Mouse (Mus musculus) hindbrain, embryonic 10.5 days (tissue): ENCODE measurements at regions not wholly inside any gene's neighbourhood (a gene's known extent, or its start where the extent isn't known, plus 50 kb on each side); places are given as distances from the start of the nearest gene placed in this dataset.

ENCODE experiments used
- DNase-seq: peaks from one replicate; pipeline ENCODE4 v3.0.0-alpha.2; 2017; ENCODE audit warnings: low spot score
- H3K27ac ChIP-seq: fragments of 300-500 bp; sonication (generic); 2 replicates; pipeline ENCODE4 v1.5.1; 2016; ENCODE audit warnings: mild to moderate bottlenecking, moderate library complexity
- H3K27me3 ChIP-seq: fragments of 300-500 bp; sonication (generic); 2 replicates; pipeline ENCODE4 v1.6.1; 2016; ENCODE audit warnings: mild to moderate bottlenecking; ENCODE audit not compliant: poor library complexity, insufficient read depth, severe bottlenecking
- H3K36me3 ChIP-seq: fragments of 300-500 bp; sonication (generic); 2 replicates; pipeline ENCODE4 v1.6.1; 2016; ENCODE audit warnings: mild to moderate bottlenecking, moderate library complexity
- H3K4me1 ChIP-seq: fragments of 300-500 bp; sonication (generic); replicated peaks from 2 replicates; pipeline ENCODE4 v1.6.1; 2016; ENCODE audit warnings: mild to moderate bottlenecking
- H3K4me3 ChIP-seq: fragments of 300-500 bp; sonication (generic); 2 replicates; pipeline ENCODE4 v1.5.1; 2016; ENCODE audit warnings: mild to moderate bottlenecking, moderate library complexity
- H3K9me3 ChIP-seq: fragments of 300-500 bp; sonication (generic); 2 replicates; pipeline ENCODE4 v1.6.1; 2016; ENCODE audit warnings: mild to moderate bottlenecking, moderate library complexity
- whole genome bisulfite sequencing: fragments of 180-500 bp; shearing (Covaris S2); methylation state at CpG from one replicate; pipeline ENCODE4 v1.1.7; 2016; 5-methylcytosine and 5-hydroxymethylcytosine counted together

DNA sequence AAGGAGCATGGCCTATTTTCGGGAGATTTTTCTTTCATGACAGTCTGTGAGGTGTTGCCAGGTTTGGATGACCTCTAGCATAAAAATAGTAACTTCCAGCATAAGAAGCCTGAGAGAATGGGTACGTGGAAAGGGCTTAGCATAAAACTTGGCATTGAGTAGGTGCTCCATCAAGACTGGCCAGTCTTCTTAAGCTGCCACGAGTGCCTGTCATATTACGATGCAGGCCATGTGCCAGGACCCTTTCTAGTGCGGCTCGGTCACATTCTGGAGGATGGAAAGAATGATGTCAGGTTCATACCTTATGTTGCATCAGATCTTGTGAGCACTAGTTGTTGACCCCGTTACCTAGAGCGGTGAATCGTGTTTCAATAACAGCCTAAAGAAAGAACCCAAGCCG lies 311.0 kb downstream of the Ttll7 start:
- Histone ChIP-seq H3K27me3 (no peaks in the 10 kb centered on the region), H3K4me3 (no peak overlapping the region), H3K36me3 (no peaks in the 10 kb centered on the region), H3K4me1 (no peaks in the 10 kb centered on the region), H3K9me3 (no peaks in the 10 kb centered on the region), H3K27ac (no peak overlapping the region)
- WGBS, result 91% methylated on average over 10 of the region's 10 CpGs
- DNase-seq, result no peak

DNA sequence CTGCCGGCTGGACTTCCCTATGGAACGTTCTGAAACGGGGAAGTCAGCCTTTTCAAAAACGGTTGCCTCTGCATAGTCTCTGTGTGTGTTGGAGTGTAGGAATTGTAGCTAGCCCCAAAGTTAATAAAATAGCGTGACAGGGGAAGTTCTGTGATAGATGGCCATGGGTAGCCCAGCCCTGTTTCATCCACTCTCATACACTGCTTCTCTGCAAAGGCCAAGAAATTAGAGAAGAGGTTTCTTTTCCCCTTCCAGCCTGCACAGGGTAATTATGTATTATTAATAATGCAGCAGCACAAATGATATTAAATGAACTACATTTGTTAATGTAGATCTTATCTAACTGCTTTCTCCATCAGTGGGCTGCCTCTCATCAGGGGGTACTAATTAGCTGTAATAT lies 311.4 kb downstream of the Ttll7 start:
- no peak for DNase-seq
- no peaks in the 10 kb centered on the region for H3K36me3 ChIP-seq
- 91% methylated on average over 5 of the region's 5 CpGs for WGBS
- H3K4me1 ChIP-seq, result no peaks in the 10 kb centered on the region
- H3K4me3 ChIP-seq, result no peak overlapping the region
- H3K27ac ChIP-seq, result no peak overlapping the region
- no peaks in the 10 kb centered on the region for H3K9me3 ChIP-seq
- H3K27me3 ChIP-seq, result no peaks in the 10 kb centered on the region

DNA sequence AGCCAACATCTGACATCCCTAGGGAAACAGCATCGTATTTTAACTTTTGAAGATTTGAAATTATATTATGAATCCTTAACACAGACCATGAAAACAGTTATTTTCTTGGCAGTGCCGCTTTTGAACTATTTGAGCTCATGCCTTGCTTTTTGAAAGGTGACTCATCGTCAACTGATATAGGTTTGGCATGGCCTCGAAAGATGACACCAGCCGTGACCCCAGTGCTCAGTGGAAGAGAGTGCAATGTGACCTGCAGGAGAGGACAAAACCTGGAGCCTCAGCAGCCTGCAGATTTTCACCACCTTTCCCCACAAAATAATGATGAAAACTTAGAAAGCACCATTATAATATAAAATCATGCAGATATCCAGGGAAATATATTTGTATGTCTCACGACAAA lies 312.8 kb downstream of the Ttll7 start:
- Histone ChIP-seq H3K4me1 (no peaks in the 10 kb centered on the region), H3K27ac (no peak overlapping the region), H3K36me3 (no peaks in the 10 kb centered on the region), H3K27me3 (no peaks in the 10 kb centered on the region), H3K9me3 (no peaks in the 10 kb centered on the region), H3K4me3 (no peak overlapping the region)
- WGBS, result 86% methylated on average over 6 of the region's 6 CpGs
- no peak for DNase-seq

DNA sequence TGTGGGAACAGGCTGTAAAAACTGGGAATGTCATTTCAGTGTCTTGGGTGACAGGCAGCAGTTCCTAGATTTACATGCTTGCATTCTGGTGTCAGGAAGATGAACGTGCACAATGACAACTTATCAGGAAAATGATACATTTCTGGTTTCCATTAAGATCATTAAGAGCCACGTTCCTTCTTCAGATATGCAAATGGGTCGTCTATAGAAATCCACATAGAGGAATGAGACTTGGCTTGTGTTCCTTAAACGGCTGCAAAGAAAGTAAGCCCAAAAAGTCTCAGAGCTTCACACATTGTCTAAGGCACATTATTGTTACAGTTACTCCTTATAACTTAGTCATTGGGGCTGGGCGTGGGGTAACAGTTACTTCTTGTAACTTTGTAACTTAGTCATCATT lies 314.4 kb downstream of the Ttll7 start:
- Histone ChIP-seq H3K4me1 (no peaks in the 10 kb centered on the region), H3K27me3 (no peaks in the 10 kb centered on the region), H3K27ac (no peak overlapping the region), H3K9me3 (no peaks in the 10 kb centered on the region), H3K36me3 (no peaks in the 10 kb centered on the region), H3K4me3 (no peak overlapping the region)
- DNase-seq, result no peak
- WGBS, result 74% methylated on average over 5 of the region's 5 CpGs

DNA sequence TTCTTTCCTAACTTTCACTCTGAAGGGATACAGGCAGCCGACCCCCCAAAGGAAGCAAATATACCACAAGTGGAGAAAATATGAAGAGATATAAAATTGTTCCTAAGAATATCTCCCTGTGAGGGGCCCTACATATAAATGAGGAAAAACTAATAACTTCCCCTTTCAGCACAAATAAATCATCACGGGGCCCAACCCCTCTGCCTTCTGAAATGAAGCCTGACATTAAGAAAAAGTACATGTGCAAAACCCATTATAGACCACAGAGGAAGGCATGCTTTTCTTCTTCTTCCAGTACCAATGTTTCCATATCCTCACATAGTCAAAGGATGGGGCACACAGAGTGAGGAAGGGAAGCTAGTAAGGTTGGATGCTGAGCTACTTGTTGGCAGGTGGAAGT lies 317.0 kb downstream of the Ttll7 start:
- Histone ChIP-seq H3K9me3 (no peaks in the 10 kb centered on the region), H3K4me3 (no peak overlapping the region), H3K36me3 (no peaks in the 10 kb centered on the region), H3K27ac (no peak overlapping the region), H3K4me1 (no peaks in the 10 kb centered on the region), H3K27me3 (no peaks in the 10 kb centered on the region)
- DNase-seq, result no peak
- 97% methylated on average over 2 of the region's 2 CpGs for WGBS

DNA sequence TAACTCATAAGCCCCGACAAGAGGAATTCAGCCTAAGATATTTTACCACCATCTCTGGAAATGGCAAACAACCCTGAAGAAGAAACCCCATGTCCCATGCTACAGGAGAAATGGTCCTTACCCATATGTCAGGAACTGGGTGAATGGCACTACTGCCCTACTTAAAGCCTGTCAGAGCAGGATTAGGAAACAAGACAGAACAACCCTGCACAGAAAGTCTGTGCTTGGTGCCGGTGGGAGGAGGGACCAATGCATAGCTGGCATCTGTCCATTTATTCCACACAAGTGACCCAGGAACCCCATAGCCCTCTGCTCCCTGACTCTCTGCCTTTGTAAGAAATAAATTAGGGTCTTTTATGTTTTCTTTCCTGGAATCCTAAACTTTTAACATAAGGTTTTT lies 317.9 kb downstream of the Ttll7 start:
- no peak for DNase-seq
- no peaks in the 10 kb centered on the region for H3K36me3 ChIP-seq
- H3K27me3 ChIP-seq, result no peaks in the 10 kb centered on the region
- H3K4me3 ChIP-seq, result no peak overlapping the region
- 76% methylated on average over 2 of the region's 2 CpGs for WGBS
- no peaks in the 10 kb centered on the region for H3K4me1 ChIP-seq
- H3K27ac ChIP-seq, result no peak overlapping the region
- no peaks in the 10 kb centered on the region for H3K9me3 ChIP-seq

DNA sequence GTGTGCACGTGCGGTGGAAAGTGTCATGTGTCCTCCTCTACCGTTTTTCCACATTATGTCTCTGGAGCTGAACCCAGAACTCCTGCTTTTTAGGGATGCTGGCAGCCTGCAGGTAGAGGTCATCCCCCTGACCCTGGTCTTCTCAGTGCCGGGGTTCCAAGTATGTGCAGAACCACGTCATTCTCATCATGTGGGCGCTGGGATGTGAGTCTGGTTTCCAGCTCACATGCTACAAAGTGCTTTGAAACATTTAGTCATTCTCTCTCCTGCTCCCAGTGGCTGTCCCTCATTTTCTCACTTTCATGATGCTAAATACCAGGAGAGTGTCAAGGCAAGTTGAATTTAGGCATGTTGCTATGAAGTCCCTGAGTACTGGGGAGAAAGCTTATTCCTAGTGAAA lies 326.6 kb downstream of the Ttll7 start:
- WGBS, result 81% methylated on average over 6 of the region's 6 CpGs
- no peak for DNase-seq
- H3K27me3 ChIP-seq, result peaks cover 4% of the 10 kb centered on the region
- H3K4me1 ChIP-seq, result peaks cover 38% of the 10 kb centered on the region
- H3K27ac ChIP-seq, result no peak overlapping the region
- no peaks in the 10 kb centered on the region for H3K36me3 ChIP-seq
- H3K4me3 ChIP-seq, result no peak overlapping the region
- H3K9me3 ChIP-seq, result no peaks in the 10 kb centered on the region

DNA sequence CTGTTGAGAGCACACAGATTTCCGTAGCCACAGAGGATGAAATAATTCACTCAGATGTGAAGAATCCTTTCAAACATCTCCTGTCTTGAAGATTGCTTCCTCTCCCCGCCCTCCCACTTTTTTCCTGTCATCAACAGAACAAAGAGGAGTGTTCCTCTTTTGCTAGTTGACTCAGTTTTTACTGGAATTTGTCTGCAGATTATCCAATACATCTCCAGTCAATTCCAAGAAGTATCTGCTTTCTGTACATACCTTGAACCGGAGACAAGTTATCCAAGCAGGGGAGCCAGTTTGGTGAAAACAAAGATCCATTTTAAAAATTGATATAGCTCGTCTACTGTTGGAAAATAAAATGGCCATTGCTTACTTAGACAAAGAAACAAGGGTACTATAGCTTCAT lies 328.5 kb downstream of the Ttll7 start:
- 39% methylated on average over 4 of the region's 4 CpGs for WGBS
- no peak for DNase-seq

DNA sequence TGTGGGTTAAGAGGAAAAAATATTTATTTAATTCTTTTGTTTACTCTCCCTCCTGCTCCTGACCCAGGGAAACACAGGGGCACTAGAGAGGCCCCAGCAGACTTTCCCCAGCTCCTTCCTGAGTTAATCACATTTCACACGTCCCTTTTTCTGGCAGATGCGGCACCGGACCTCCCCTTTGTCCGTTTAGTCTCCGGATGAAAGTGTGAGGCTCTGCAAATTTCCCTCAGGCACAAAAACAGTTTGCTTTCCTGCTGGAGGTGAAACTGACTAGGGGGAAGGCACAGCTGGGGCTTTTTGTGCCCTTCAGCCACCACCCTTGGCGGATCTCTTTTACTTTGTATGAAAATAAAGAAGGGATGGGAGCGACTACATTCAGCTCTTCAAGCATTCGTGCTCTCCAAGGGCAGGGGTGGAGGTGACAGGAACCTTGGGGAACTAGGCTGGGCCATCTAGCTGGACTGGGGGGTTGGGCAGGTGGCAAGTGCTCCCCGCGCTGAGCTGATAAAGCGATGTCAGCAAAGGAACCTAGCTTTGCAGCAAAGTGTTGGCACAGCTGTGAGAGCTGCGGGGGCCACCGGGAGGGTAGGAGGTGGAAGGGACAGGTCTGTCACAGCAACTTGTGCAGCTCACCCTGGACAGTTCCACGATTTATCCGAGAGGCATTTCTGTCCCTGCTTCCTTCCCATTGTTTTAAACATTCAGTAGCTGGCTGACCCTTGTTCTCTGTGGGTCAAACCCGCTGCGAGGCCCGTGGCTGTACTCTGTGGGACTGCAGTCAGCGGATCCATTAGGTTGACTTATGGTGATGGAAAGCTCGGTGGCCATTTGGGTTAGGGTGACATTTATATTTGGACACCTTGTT lies 329.6 kb downstream of the Ttll7 start:
- peaks cover 38% of the 10 kb centered on the region for H3K4me1 ChIP-seq
- peak overlapping the region; percentile 44 for H3K4me3 ChIP-seq
- H3K27ac ChIP-seq, result peak overlapping the region; percentile 89
- H3K9me3 ChIP-seq, result no peaks in the 10 kb centered on the region
- peaks cover 15% of the 10 kb centered on the region for H3K27me3 ChIP-seq
- under 1% methylated on average over 20 of the region's 20 CpGs for WGBS
- DNase-seq, result peak; percentile 71
- no peaks in the 10 kb centered on the region for H3K36me3 ChIP-seq

More for the DNA sequence above, 328.5 kb downstream of the Ttll7 start:
- Histone ChIP-seq H3K4me1 (peaks cover 38% of the 10 kb centered on the region), H3K36me3 (no peaks in the 10 kb centered on the region), H3K9me3 (no peaks in the 10 kb centered on the region), H3K27me3 (peaks cover 15% of the 10 kb centered on the region), H3K4me3 (no peak overlapping the region), H3K27ac (peak overlapping the region; percentile 89)

DNA sequence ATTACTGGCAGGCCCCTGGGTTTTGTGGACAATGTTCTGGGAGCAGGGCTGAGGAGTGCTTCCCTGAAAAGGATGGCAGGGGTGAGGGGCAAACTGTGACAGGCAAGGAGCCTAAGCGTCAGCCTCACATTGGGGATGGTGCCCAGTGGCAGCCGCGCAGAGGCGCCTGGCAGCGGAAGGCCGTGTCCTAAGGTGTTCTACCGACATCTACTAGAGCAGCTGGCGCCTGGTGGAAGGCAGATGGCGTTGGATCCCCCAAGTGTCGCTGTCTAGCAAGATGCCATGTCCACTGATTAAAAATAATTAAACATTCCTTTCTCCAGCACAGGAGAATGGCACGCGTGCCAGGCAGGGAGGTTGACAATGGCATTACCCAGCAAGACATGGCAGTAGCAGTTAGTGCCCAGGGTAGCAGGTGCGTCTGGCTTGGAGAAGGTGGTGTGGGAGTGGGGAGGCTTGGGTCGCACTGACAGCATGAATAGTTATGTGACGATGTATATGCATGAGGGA lies 330.3 kb downstream of the Ttll7 start:
- H3K9me3 ChIP-seq, result no peaks in the 10 kb centered on the region
- H3K27me3 ChIP-seq, result peaks cover 15% of the 10 kb centered on the region
- DNase-seq, result no peak
- H3K36me3 ChIP-seq, result no peaks in the 10 kb centered on the region
- H3K27ac ChIP-seq, result peak overlapping the region; percentile 89
- H3K4me1 ChIP-seq, result peaks cover 38% of the 10 kb centered on the region
- WGBS, result 19% methylated on average over 15 of the region's 15 CpGs
- H3K4me3 ChIP-seq, result peak overlapping the region; percentile 44

DNA sequence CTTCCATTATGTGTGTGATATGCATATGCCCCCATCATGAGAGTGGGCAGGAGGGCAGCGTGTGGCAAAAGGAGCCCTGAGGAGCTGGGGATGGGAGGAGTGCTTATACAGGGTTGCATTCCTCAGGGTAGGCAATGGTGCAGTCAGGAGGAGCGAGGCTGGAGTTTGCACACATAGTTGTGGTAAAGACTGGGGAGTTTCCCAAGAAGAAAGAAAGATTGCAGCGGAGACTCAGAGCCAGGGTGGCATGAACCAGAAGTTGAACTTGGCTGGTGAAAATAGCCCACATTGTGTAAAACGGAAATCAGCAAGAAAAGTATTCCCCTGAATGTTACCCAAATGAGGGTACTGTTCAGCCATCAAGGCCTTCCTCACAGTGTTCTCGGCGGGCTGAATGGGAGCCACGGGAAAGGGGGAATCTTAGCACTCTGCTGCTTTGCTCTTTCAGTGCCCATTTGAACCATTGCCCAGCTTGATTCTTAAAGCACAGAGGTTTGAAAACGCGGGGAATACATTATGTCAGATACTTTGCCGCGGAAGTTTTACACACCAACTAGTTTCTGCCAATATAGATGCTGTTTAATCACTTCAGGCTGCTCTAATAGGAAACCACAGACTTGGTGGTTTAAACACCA lies 331.6 kb downstream of the Ttll7 start:
- Histone ChIP-seq H3K36me3 (no peaks in the 10 kb centered on the region), H3K4me3 (no peak overlapping the region), H3K27ac (no peak overlapping the region), H3K9me3 (no peaks in the 10 kb centered on the region), H3K4me1 (peaks cover 38% of the 10 kb centered on the region), H3K27me3 (peaks cover 15% of the 10 kb centered on the region)
- 71% methylated on average over 11 of the region's 11 CpGs for WGBS
- DNase-seq, result no peak

DNA sequence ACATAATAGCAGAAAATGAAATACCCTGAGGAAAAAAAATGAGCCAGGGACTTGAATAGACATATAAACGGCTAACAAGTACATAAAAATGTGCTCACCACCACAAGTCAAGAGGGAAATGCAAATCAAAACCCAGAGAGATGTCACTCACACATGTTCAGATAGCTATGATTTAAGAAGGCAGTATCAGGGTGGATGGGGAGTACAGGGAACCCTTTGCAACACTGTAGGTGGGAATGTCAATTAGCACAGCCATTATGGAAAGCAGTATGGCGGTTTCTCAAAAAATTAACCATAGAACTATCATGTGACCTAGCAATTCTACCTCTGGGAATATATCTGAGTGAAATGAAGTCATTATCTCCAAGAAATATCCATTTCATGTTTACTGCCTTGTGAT lies 337.6 kb downstream of the Ttll7 start:
- 86% methylated on average over 2 of the region's 2 CpGs for WGBS
- no peak overlapping the region for H3K27ac ChIP-seq

DNA sequence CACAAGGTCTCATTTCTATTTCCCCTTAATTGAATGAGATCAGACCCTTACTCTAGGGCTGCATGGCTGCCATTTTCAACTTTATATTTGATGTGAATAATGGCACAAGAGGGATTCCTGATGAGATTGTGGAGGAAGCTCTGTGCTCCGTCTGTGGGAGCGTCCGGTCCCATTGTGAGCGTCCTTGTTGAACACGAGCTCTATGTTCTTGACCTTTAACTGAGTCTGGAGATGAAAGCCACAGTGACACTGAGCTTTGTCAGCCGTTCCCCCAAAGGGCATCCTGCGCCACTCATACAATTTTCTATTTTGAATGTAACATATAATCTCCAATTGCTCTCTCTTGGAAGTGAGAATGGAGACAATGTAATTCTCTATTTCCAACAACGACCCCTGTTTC lies 344.5 kb downstream of the Ttll7 start:
- H3K4me1 ChIP-seq, result 0 out of 2 replicates have a peak, but pooled peaks cover 4% of the 10 kb centered on the region
- no peak for DNase-seq
- 76% methylated on average over 8 of the region's 8 CpGs for WGBS
- no peaks in the 10 kb centered on the region for H3K36me3 ChIP-seq
- no peak overlapping the region for H3K4me3 ChIP-seq
- no peak overlapping the region for H3K27ac ChIP-seq
- no peaks in the 10 kb centered on the region for H3K9me3 ChIP-seq
- H3K27me3 ChIP-seq, result no peaks in the 10 kb centered on the region

More for the DNA sequence above, 337.6 kb downstream of the Ttll7 start:
- no peaks in the 10 kb centered on the region for H3K9me3 ChIP-seq
- DNase-seq, result no peak
- H3K36me3 ChIP-seq, result no peaks in the 10 kb centered on the region
- 0 out of 2 replicates have a peak, but pooled peaks cover 4% of the 10 kb centered on the region for H3K4me1 ChIP-seq
- no peak overlapping the region for H3K4me3 ChIP-seq
- H3K27me3 ChIP-seq, result peaks cover 1% of the 10 kb centered on the region
